8 mouse cellular contexts compared by ENCODE assay signal in the genomic region with DNA sequence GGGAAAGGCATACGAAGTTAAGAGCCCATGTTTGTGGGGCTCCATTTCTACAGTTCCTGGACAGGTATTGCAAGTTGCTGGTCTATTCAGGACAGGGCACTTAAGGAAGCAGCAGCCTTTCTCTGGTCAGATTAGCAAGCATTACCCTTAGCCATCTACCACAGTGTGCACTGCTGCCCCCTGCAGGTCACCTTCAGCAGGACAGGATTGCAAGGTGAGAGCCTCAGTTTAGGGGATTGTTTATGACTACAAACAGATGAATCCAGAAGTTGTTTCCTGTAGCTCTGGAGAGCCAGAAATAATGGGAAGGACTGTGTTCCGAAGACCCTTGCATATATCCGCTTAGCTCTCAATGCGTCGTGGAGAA. TPM values are rescaled to one million over a fixed set of nuclear protein-coding genes. Genes with fewer than 3 reads are reported as not detected.
DNase-seq lines count a peak whose midpoint lies in the region; ATAC-seq and TF ChIP-seq lines count a peak whose summit lies in the region.

No protein-coding gene starts in this region.

- no peak overlapping the region for H3K27ac ChIP-seq in midbrain, embryonic 14.5 days (replicated peaks; ENCODE audit: low read depth, low read length)
- no peak overlapping the region for H3K27ac ChIP-seq in midbrain, embryonic 13.5 days
- H3K27ac ChIP-seq in lung, embryonic 14.5 days (ENCODE audit: low read depth), result no peak overlapping the region

- H3K9me3 ChIP-seq in midbrain, embryonic 14.5 days (ENCODE audit: control insufficient read depth, low read length), result no peaks in the 10 kb centered on the region
- no peaks in the 10 kb centered on the region for H3K9me3 ChIP-seq in midbrain, embryonic 13.5 days
- H3K9me3 ChIP-seq in lung, embryonic 14.5 days (ENCODE audit: low read depth, low read length), result no peaks in the 10 kb centered on the region

- no peak for ATAC-seq in midbrain, embryonic 14.5 days (ENCODE audit: low FRiP score, low TSS enrichment)
- ATAC-seq in midbrain, embryonic 13.5 days, result no peak
- no peak for ATAC-seq in lung, embryonic 14.5 days (ENCODE audit: insufficient read depth)

- no peak overlapping the region for H3K9ac ChIP-seq in midbrain, embryonic 14.5 days (replicated peaks; ENCODE audit: low read length)
- no peak overlapping the region for H3K9ac ChIP-seq in midbrain, embryonic 13.5 days (replicated peaks)
- H3K9ac ChIP-seq in lung, embryonic 14.5 days, result no peak overlapping the region

- TF ChIP-seq CTCF in lung, embryonic 14.5 days (IDR thresholded peaks at IDR 0.05; ENCODE audit: low read depth), result peak; percentile 76

- peak; percentile 67 to 88 for DNase-seq in adrenal gland, adult (ENCODE audit: inconsistent age in 2 of 2, low spot score in 1 of 2)
- no peak for DNase-seq in adrenal gland, adult 8-10 months
- DNase-seq in midbrain, embryonic 14.5 days, result peak; percentile 43
- peak; percentile 62 for DNase-seq in cerebellum, adult 11 months
- peak; percentile 53 to 72 for DNase-seq in heart, postnatal 10 days
- DNase-seq in lung, embryonic 14.5 days, result peak; percentile 67
- peak; percentile 72 to 92 for DNase-seq in spleen, postnatal 4 days (ENCODE audit: low spot score in 2 of 2)

- H3K4me1 ChIP-seq in midbrain, embryonic 14.5 days (ENCODE audit: control insufficient read depth, insufficient read depth, low read length), result peaks cover 20% of the 10 kb centered on the region
- peaks cover 34% of the 10 kb centered on the region for H3K4me1 ChIP-seq in midbrain, embryonic 13.5 days (replicated peaks)
- no peaks in the 10 kb centered on the region for H3K4me1 ChIP-seq in lung, embryonic 14.5 days (ENCODE audit: insufficient read depth)

- peaks cover 13% of the 10 kb centered on the region for H3K27me3 ChIP-seq in midbrain, embryonic 14.5 days (ENCODE audit: control insufficient read depth, insufficient read depth, low read length)
- H3K27me3 ChIP-seq in midbrain, embryonic 13.5 days, result peaks cover 32% of the 10 kb centered on the region
- H3K27me3 ChIP-seq in lung, embryonic 14.5 days (ENCODE audit: insufficient read depth, low read length), result peaks cover 23% of the 10 kb centered on the region

- no peak overlapping the region for H3K4me2 ChIP-seq in midbrain, embryonic 14.5 days (ENCODE audit: low read length)
- no peak overlapping the region for H3K4me2 ChIP-seq in midbrain, embryonic 13.5 days (replicated peaks)
- H3K4me2 ChIP-seq in lung, embryonic 14.5 days, result no peak overlapping the region

- H3K36me3 ChIP-seq in midbrain, embryonic 14.5 days (ENCODE audit: control insufficient read depth, insufficient read depth, low read length), result no peaks in the 10 kb centered on the region
- no peaks in the 10 kb centered on the region for H3K36me3 ChIP-seq in midbrain, embryonic 13.5 days
- no peaks in the 10 kb centered on the region for H3K36me3 ChIP-seq in lung, embryonic 14.5 days (ENCODE audit: insufficient read depth)

- intact Hi-C loops in heart, postnatal 10 days (cut with DNase I), result loop anchor here (1.0 kb wide), 1 partner anchor 63 kb away; no protein-coding TSS in a partner anchor

- 66% methylated on average over 5 of the region's 5 CpGs for WGBS in midbrain, embryonic 14.5 days
- 62% methylated on average over 5 of the region's 5 CpGs for WGBS in midbrain, embryonic 13.5 days
- WGBS in lung, embryonic 14.5 days, result 65% methylated on average over 5 of the region's 5 CpGs

- no peak overlapping the region for H3K4me3 ChIP-seq in midbrain, embryonic 14.5 days (replicated peaks; ENCODE audit: low read depth, low read length)
- H3K4me3 ChIP-seq in midbrain, embryonic 13.5 days (replicated peaks), result no peak overlapping the region
- H3K4me3 ChIP-seq in lung, embryonic 14.5 days (ENCODE audit: low read depth, low read length), result no peak overlapping the region

RNA-seq across cellular contexts. Expression of a gene that starts 3.6 kb away (rescaled TPM):
- total RNA-seq in adrenal gland, adult 8-10 months (2022), result 10 to 100 TPM in 1 of 4 experiments, 1 to 10 TPM in 3; 4.6 to 12.6 (median 5.3) TPM
- 0.70 and 1.2 TPM in 2 replicates for polyA plus RNA-seq in midbrain, embryonic 14.5 days (2014; fragmentation: Nextera tagmentation; extraction: Ambion mirVana)
- 1.2 and 1.3 TPM in 2 replicates for polyA plus RNA-seq in midbrain, embryonic 13.5 days (2015; fragmentation: Nextera tagmentation; extraction: Ambion mirVana)
- 1 to 10 TPM; 4.7 to 5.1 TPM for total RNA-seq in heart, postnatal 10 days (2021)
- polyA plus RNA-seq in lung, embryonic 14.5 days (2014; fragmentation: Nextera tagmentation; extraction: Ambion mirVana), result 22.7 and 23.9 TPM in 2 replicates

RNA-seq across cellular contexts. Expression of a gene that starts 18.5 kb away (rescaled TPM):
- total RNA-seq in adrenal gland, adult 8-10 months (2022), result 10 to 100 TPM; 20.7 to 31.7 (median 24.9) TPM
- 6.6 and 7.2 TPM in 2 replicates for polyA plus RNA-seq in midbrain, embryonic 14.5 days (2014; fragmentation: Nextera tagmentation; extraction: Ambion mirVana)
- 9.2 and 9.8 TPM in 2 replicates for polyA plus RNA-seq in midbrain, embryonic 13.5 days (2015; fragmentation: Nextera tagmentation; extraction: Ambion mirVana)
- total RNA-seq in heart, postnatal 10 days (2021), result 1 to 10 TPM; 6.9 to 7.5 TPM
- polyA plus RNA-seq in lung, embryonic 14.5 days (2014; fragmentation: Nextera tagmentation; extraction: Ambion mirVana), result 8.0 and 8.8 TPM in 2 replicates

RNA-seq across cellular contexts. Expression of a gene that starts 38.5 kb away (rescaled TPM):
- 100 to 1,000 TPM in 3 of 4 experiments, 10 to 100 TPM in 1; 89.1 to 149 (median 120) TPM for total RNA-seq in adrenal gland, adult 8-10 months (2022)
- polyA plus RNA-seq in midbrain, embryonic 14.5 days (2014; fragmentation: Nextera tagmentation; extraction: Ambion mirVana), result 1,082 and 1,144 TPM in 2 replicates
- polyA plus RNA-seq in midbrain, embryonic 13.5 days (2015; fragmentation: Nextera tagmentation; extraction: Ambion mirVana), result 803 and 871 TPM in 2 replicates
- total RNA-seq in heart, postnatal 10 days (2021), result 100 to 1,000 TPM; 127 to 128 TPM
- polyA plus RNA-seq in lung, embryonic 14.5 days (2014; fragmentation: Nextera tagmentation; extraction: Ambion mirVana), result 204 and 215 TPM in 2 replicates

RNA-seq across cellular contexts. Expression of a gene that starts 39.8 kb away (rescaled TPM):
- total RNA-seq in adrenal gland, adult 8-10 months (2022), result 100 to 1,000 TPM in 2 of 4 experiments, 10 to 100 TPM in 2; 80.9 to 101 (median 98.6) TPM
- 103 and 163 TPM in 2 replicates for polyA plus RNA-seq in midbrain, embryonic 14.5 days (2014; fragmentation: Nextera tagmentation; extraction: Ambion mirVana)
- polyA plus RNA-seq in midbrain, embryonic 13.5 days (2015; fragmentation: Nextera tagmentation; extraction: Ambion mirVana), result 134 and 157 TPM in 2 replicates
- total RNA-seq in heart, postnatal 10 days (2021), result 10 to 100 TPM; 77.1 to 80.5 TPM
- 73.2 and 74.0 TPM in 2 replicates for polyA plus RNA-seq in lung, embryonic 14.5 days (2014; fragmentation: Nextera tagmentation; extraction: Ambion mirVana)

Comparison
In these comparisons a context has a peak if more than half of its experiments do, and no peak if none do; other contexts are left out.
1. RNA of a gene that starts 3.6 kb away (polyA plus RNA-seq): 22.7 to 23.9 TPM in lung, embryonic 14.5 days; 1.2 to 1.3 TPM in midbrain, embryonic 13.5 days and 0.70 to 1.2 TPM in midbrain, embryonic 14.5 days; every median in the first group is over 10 times any median in the second.